Comparison of ENCODE assay signal across 8 mouse cellular contexts in genomic region chr6:8831204-8831603, GRCm38 (mm10). TPM values are rescaled to one million over a fixed set of nuclear protein-coding genes. Genes with fewer than 3 reads are reported as not detected.
A peak's percentile ranks its signal among the peaks of the same experiment; 100 is the strongest.
DNase-seq lines count a peak whose midpoint lies in the region; ATAC-seq and TF ChIP-seq lines count a peak whose summit lies in the region.

No protein-coding gene starts in this region.

- TF ChIP-seq RAD21 in MEL (IDR thresholded peaks at IDR 0.05; ENCODE audit: low read depth, low read length) = peak; percentile 81

- peak; percentile 52 for DNase-seq in kidney, adult 9 months
- DNase-seq in kidney, adult 11 months = no peak
- peak; percentile 58 for DNase-seq in MEL (ENCODE audit: low read depth, low spot score)
- peak; percentile 84 for DNase-seq in embryonic facial prominence, embryonic 14.5 days (ENCODE audit: low spot score)
- no peak for DNase-seq in urinary bladder, postnatal 25 days (ENCODE audit: low spot score)
- no peak for DNase-seq in thymus, adult 18-20 months

- H3K9me3 ChIP-seq in MEL (replicated peaks; ENCODE audit: insufficient read depth, low read length) = no peaks in the 10 kb centered on the region
- 0 out of 2 replicates have a peak, but pooled peaks cover 4% of the 10 kb centered on the region for H3K9me3 ChIP-seq in embryonic facial prominence, embryonic 14.5 days (ENCODE audit: control insufficient read depth, low read length)
- H3K9me3 ChIP-seq in midbrain, embryonic 15.5 days = no peaks in the 10 kb centered on the region

- ATAC-seq in embryonic facial prominence, embryonic 14.5 days (ENCODE audit: low read depth) = no peak
- ATAC-seq in midbrain, embryonic 15.5 days (replicated peaks) = peak; percentile 72; the same call in 1 of the 2 replicates

- WGBS in embryonic facial prominence, embryonic 14.5 days = 37% methylated on average over 2 of the region's 2 CpGs
- 47% methylated on average over 2 of the region's 2 CpGs for WGBS in midbrain, embryonic 15.5 days

- H3K79me3 ChIP-seq in C2C12 (ENCODE audit: low read depth) = no peaks in the 10 kb centered on the region

- H3K27me3 ChIP-seq in C2C12 (ENCODE audit: control insufficient read depth, insufficient read depth, insufficient read length) (no peaks in the 10 kb centered on the region), MEL (ENCODE audit: control insufficient read depth in 1 of 2, insufficient read depth in 2 of 2, low read length in 2 of 2) (no peaks in the 10 kb centered on the region; a peak in 1 of 4 replicates)
- H3K27me3 ChIP-seq in embryonic facial prominence, embryonic 14.5 days (replicated peaks; ENCODE audit: control insufficient read depth, insufficient read depth, low read length) = no peaks in the 10 kb centered on the region
- no peaks in the 10 kb centered on the region for H3K27me3 ChIP-seq in midbrain, embryonic 15.5 days (replicated peaks)

- no peak for TF ChIP-seq EP300 in MEL (IDR thresholded peaks at IDR 0.05; ENCODE audit: low read depth in 1 of 2, low read length in 2 of 2)

- no peak overlapping the region for H3K4me3 ChIP-seq in C2C12 (ENCODE audit: insufficient read depth, poor library complexity, severe bottlenecking)
- no peak overlapping the region for H3K4me3 ChIP-seq in MEL (ENCODE audit: control insufficient read depth in 1 of 2, insufficient read depth in 1 of 2, low read depth in 2 of 2, low read length in 2 of 2)
- H3K4me3 ChIP-seq in embryonic facial prominence, embryonic 14.5 days (ENCODE audit: low read depth, low read length) = no peak overlapping the region
- H3K4me3 ChIP-seq in midbrain, embryonic 15.5 days = no peak overlapping the region

- H3ac ChIP-seq in C2C12 (ENCODE audit: control insufficient read depth, insufficient read length, low read depth) = no peak overlapping the region

- no peak for TF ChIP-seq POLR2A in MEL (IDR thresholded peaks at IDR 0.05; ENCODE audit: control insufficient read depth in 1 of 2, insufficient read depth in 1 of 2, low read depth in 1 of 2, low read length in 2 of 2, poor library complexity in 1 of 2)

- TF ChIP-seq CTCF in C2C12 (IDR thresholded peaks at IDR 0.05; ENCODE audit: control insufficient read depth, insufficient read depth, insufficient read length) (peak; percentile 2), MEL (IDR thresholded peaks at IDR 0.05 in 2 of 3, conservative IDR thresholded peaks at IDR 0.05 in 1 of 3; ENCODE audit: control insufficient read depth in 1 of 3, insufficient read depth in 1 of 3, low read depth in 2 of 3, low read length in 3 of 3, poor library complexity in 1 of 3, severe bottlenecking in 1 of 3) (peak in 2 of 3 experiments; percentile 30 to 75; a peak in 4 of 6 replicates)

- no peaks in the 10 kb centered on the region for H3K4me1 ChIP-seq in MEL (ENCODE audit: control insufficient read depth in 1 of 2, insufficient read depth in 2 of 2, low read length in 2 of 2)
- no peaks in the 10 kb centered on the region for H3K4me1 ChIP-seq in embryonic facial prominence, embryonic 14.5 days (ENCODE audit: control insufficient read depth, insufficient read depth, low read length)
- no peaks in the 10 kb centered on the region for H3K4me1 ChIP-seq in midbrain, embryonic 15.5 days

- H3K36me3 ChIP-seq in C2C12 (ENCODE audit: control insufficient read depth, insufficient read depth) (no peaks in the 10 kb centered on the region), MEL (ENCODE audit: control insufficient read depth in 1 of 2, insufficient read depth in 2 of 2, low read length in 2 of 2) (no peaks in the 10 kb centered on the region)
- H3K36me3 ChIP-seq in embryonic facial prominence, embryonic 14.5 days (ENCODE audit: control insufficient read depth, insufficient read depth, low read length) = no peaks in the 10 kb centered on the region
- H3K36me3 ChIP-seq in midbrain, embryonic 15.5 days (replicated peaks) = no peaks in the 10 kb centered on the region

- H3K4me2 ChIP-seq in embryonic facial prominence, embryonic 14.5 days (ENCODE audit: low read depth, low read length) = no peak overlapping the region
- H3K4me2 ChIP-seq in midbrain, embryonic 15.5 days = no peak overlapping the region

- H3K9ac ChIP-seq in MEL (ENCODE audit: control insufficient read depth, low read depth, low read length, poor library complexity, severe bottlenecking) = no peak overlapping the region
- H3K9ac ChIP-seq in embryonic facial prominence, embryonic 14.5 days (ENCODE audit: low read depth, low read length) = no peak overlapping the region
- no peak overlapping the region for H3K9ac ChIP-seq in midbrain, embryonic 15.5 days

- H3K79me2 ChIP-seq in C2C12 (ENCODE audit: control insufficient read depth, insufficient read depth) = no peaks in the 10 kb centered on the region
- H3K79me2 ChIP-seq in MEL (ENCODE audit: control insufficient read depth, insufficient read depth, low read length, poor library complexity) = no peaks in the 10 kb centered on the region

- H3K27ac ChIP-seq in MEL (ENCODE audit: control insufficient read depth, low read depth, low read length) = no peak overlapping the region
- no peak overlapping the region for H3K27ac ChIP-seq in embryonic facial prominence, embryonic 14.5 days (replicated peaks; ENCODE audit: low read depth, low read length)
- H3K27ac ChIP-seq in midbrain, embryonic 15.5 days = no peak overlapping the region

TF ChIP-seq in C2C12, 6 proteins besides CTCF, POLR2A, EP300 and RAD21:
- TF ChIP-seq USF1 (IDR thresholded peaks at IDR 0.05; ENCODE audit: low read depth) (no peak), MAX (IDR thresholded peaks at IDR 0.05) (no peak), MYOG (IDR thresholded peaks at IDR 0.05; ENCODE audit: control insufficient read depth, extremely low read depth, insufficient read length) (no peak), FOSL1 (IDR thresholded peaks at IDR 0.05; ENCODE audit: insufficient read depth, low read length, poor library complexity, severe bottlenecking) (no peak)

TF ChIP-seq in MEL, 35 proteins besides CTCF, POLR2A, EP300 and RAD21:
- TF ChIP-seq MAZ (IDR thresholded peaks at IDR 0.05; ENCODE audit: low read depth, low read length) (no peak), ZNF384 (IDR thresholded peaks at IDR 0.05; ENCODE audit: low read depth, low read length) (no peak), ZKSCAN1 (IDR thresholded peaks at IDR 0.05; ENCODE audit: low read depth, low read length) (peak; percentile 58; the same call in 1 of the 2 replicates), CHD2 (IDR thresholded peaks at IDR 0.05; ENCODE audit: low read length) (no peak), ZC3H11A (IDR thresholded peaks at IDR 0.05; ENCODE audit: low read depth, low read length) (peak; percentile 79), USF2 (IDR thresholded peaks at IDR 0.05; ENCODE audit: borderline replicate concordance in 1 of 2, insufficient read depth in 1 of 2, low read depth in 1 of 2, low read length in 2 of 2) (no peak), SMC3 (IDR thresholded peaks at IDR 0.05; ENCODE audit: low read depth, low read length) (peak; percentile 75), MXI1 (IDR thresholded peaks at IDR 0.05; ENCODE audit: low read depth, low read length) (no peak)
TF ChIP-seq in MEL: peak in this region for 3.

RNA-seq across cellular contexts. Expression of gene Ica1, which starts 52.9 kb away (rescaled TPM):
- polyA plus RNA-seq in C2C12 (2012; fragmentation: generic; extraction: Trizol) (10.5 TPM), MEL (2012; ENCODE audit: insufficient read depth in 1 of 2, insufficient read length in 2 of 2, low read depth in 1 of 2, low replicate concordance in 2 of 2, missing spikeins in 1 of 2) (under 1 TPM in 1 of 2 experiments, not detected in 1; 0.36 TPM)
- total RNA-seq in MEL (2012; rRNA removed) = not detected in 2 replicates
- 16.1 and 16.3 TPM in 2 replicates for polyA plus RNA-seq in embryonic facial prominence, embryonic 14.5 days (2014; fragmentation: Nextera tagmentation; extraction: Ambion mirVana)
- 67.0 and 68.0 TPM in 2 replicates for polyA plus RNA-seq in midbrain, embryonic 15.5 days (2015; fragmentation: Nextera tagmentation; extraction: Ambion mirVana)

Comparison
In these comparisons a context has a peak if more than half of its experiments do, and no peak if none do; other contexts are left out.
1. DNase-seq: peak in kidney, adult 9 months (single experiment), MEL (single experiment) and embryonic facial prominence, embryonic 14.5 days (single experiment); none in kidney, adult 11 months (single experiment), urinary bladder, postnatal 25 days (single experiment) and thymus, adult 18-20 months (0 of 2).